Mouse (Mus musculus): Measurements from ENCODE around the gene Dnajb5.

Gene Dnajb5

GRCm38 (mm10) chr4:42944185-42944584, 5.4 kb upstream of the Dnajb5 start:
- CTCF ChIA-PET, result interaction anchor here (0.6 kb wide), 1 partner anchor 103 kb away, joined by 3 read pairs; no protein-coding TSS in a partner anchor

GRCm38 (mm10) chr4:42945043-42945442, 4.6 kb upstream of the Dnajb5 start:
- CTCF ChIA-PET, result no interaction called here

- CTCF ChIA-PET, result no interaction called here
Measured at GRCm38 (mm10) chr4:42945445-42945844, 4.2 kb upstream of the Dnajb5 start.

- CTCF ChIA-PET, result no interaction called here
Measured at GRCm38 (mm10) chr4:42945952-42946351, 3.7 kb upstream of the Dnajb5 start.

GRCm38 (mm10) chr4:42946733-42947290, 2.8 kb upstream of the Dnajb5 start:
- CTCF ChIA-PET, result no interaction called here

- CTCF ChIA-PET, result interaction anchor here (0.6 kb wide), 2 partner anchors 62 to 67 kb away, joined by 4 to 10 read pairs; no protein-coding TSS in a partner anchor
Measured at GRCm38 (mm10) chr4:42948527-42948926, 1.1 kb upstream of the Dnajb5 start.

- CTCF ChIA-PET, result interaction anchor here (0.6 kb wide), 1 partner anchor 68 kb away, joined by 10 read pairs; no protein-coding TSS in a partner anchor
Measured at GRCm38 (mm10) chr4:42949051-42949675, 451 bp upstream of the Dnajb5 start.

GRCm38 (mm10) chr4:42950065-42950558, 498 bp downstream of the Dnajb5 start:
- CTCF ChIA-PET, result no interaction called here

GRCm38 (mm10) chr4:42951206-42952195, 1.9 kb downstream of the Dnajb5 start:
- CTCF ChIA-PET, result interaction anchor here (1.0 kb wide), 1 partner anchor 14 kb away, joined by 3 read pairs; no protein-coding TSS in a partner anchor

- CTCF ChIA-PET, result no interaction called here
Measured at GRCm38 (mm10) chr4:42952563-42952962, 2.9 kb downstream of the Dnajb5 start.

GRCm38 (mm10) chr4:42953435-42954094, 4.0 kb downstream of the Dnajb5 start:
- CTCF ChIA-PET, result interaction anchor here (1.1 kb wide), 1 partner anchor 10 kb away, joined by 4 read pairs; no protein-coding TSS in a partner anchor

GRCm38 (mm10) chr4:42954297-42954696, 4.7 kb downstream of the Dnajb5 start:
- CTCF ChIA-PET, result interaction anchor here (1.1 kb wide), 1 partner anchor 9 kb away, joined by 4 read pairs; no protein-coding TSS in a partner anchor

- CTCF ChIA-PET, result no interaction called here
Measured at GRCm38 (mm10) chr4:42955200-42955599, 5.6 kb downstream of the Dnajb5 start.

GRCm38 (mm10) chr4:42956581-42956980, 7.0 kb downstream of the Dnajb5 start:
- CTCF ChIA-PET, result no interaction called here

GRCm38 (mm10) chr4:42957306-42957705, 7.7 kb downstream of the Dnajb5 start:
- CTCF ChIA-PET, result no interaction called here

GRCm38 (mm10) chr4:42957979-42958378, 8.4 kb downstream of the Dnajb5 start:
- CTCF ChIA-PET, result no interaction called here

- CTCF ChIA-PET, result no interaction called here
Measured at GRCm38 (mm10) chr4:42958942-42959341, 9.3 kb downstream of the Dnajb5 start.

- CTCF ChIA-PET, result no interaction called here
Measured at GRCm38 (mm10) chr4:42959382-42959781, 9.8 kb downstream of the Dnajb5 start.

GRCm38 (mm10) chr4:42961592-42961991, 12.0 kb downstream of the Dnajb5 start:
- CTCF ChIA-PET, result interaction anchor here (0.6 kb wide), 2 partner anchors 22 to 98 kb away, joined by 3 read pairs; no protein-coding TSS in a partner anchor

- CTCF ChIA-PET, result interaction anchor here (1.3 kb wide), 1 partner anchor 9 kb away, joined by 4 read pairs; no protein-coding TSS in a partner anchor
Measured at GRCm38 (mm10) chr4:42963480-42963879, 13.9 kb downstream of the Dnajb5 start.

- CTCF ChIA-PET, result interaction anchor here (0.7 to 1.3 kb wide), 2 partner anchors 13 to 38 kb away, joined by 3 read pairs; no protein-coding TSS in a partner anchor
Measured at GRCm38 (mm10) chr4:42965039-42965719, 15.6 kb downstream of the Dnajb5 start.
